Mouse (Mus musculus) spleen, adult 2 months (tissue): ENCODE data around the gene Ppp1r12a. TPM values are rescaled to one million over a fixed set of nuclear protein-coding genes. Genes with fewer than 3 reads are reported as not detected.

Source experiments
- DNase-seq, 2 experiments: peaks; one replicate each; pipeline versions ENCODE4 v3.0.0 to v3.0.0-alpha.2; 2012 to 2021; ENCODE audit warnings: low spot score in 2 of 2, low read depth in 1 of 2
- H3K27ac ChIP-seq: fragments of 200-500 bp; 2 replicates; pipeline ENCODE4 v1.5.1; 2012; ENCODE audit warnings: low read length, inconsistent platforms; ENCODE audit not compliant: insufficient read depth
- H3K27me3 ChIP-seq: fragments of 200-500 bp; 2 replicates; pipeline ENCODE4 v1.6.1; 2012; ENCODE audit warnings: mild to moderate bottlenecking, moderate library complexity, low read length, inconsistent platforms; ENCODE audit not compliant: control insufficient read depth, insufficient read depth
- H3K36me3 ChIP-seq: fragments of 200-500 bp; 2 replicates; pipeline ENCODE4 v1.6.1; 2012; ENCODE audit warnings: mild to moderate bottlenecking, low read length, inconsistent platforms; ENCODE audit not compliant: control insufficient read depth, insufficient read depth
- H3K4me1 ChIP-seq: fragments of 200-500 bp; 2 replicates; pipeline ENCODE4 v1.6.1; 2011; ENCODE audit warnings: inconsistent platforms; ENCODE audit not compliant: control insufficient read depth, insufficient read depth, insufficient read length
- H3K4me3 ChIP-seq: fragments of 200-500 bp; 2 replicates; pipeline ENCODE4 v1.5.1; 2011; ENCODE audit warnings: mild to moderate bottlenecking, inconsistent platforms; ENCODE audit not compliant: insufficient read depth, insufficient read length; ENCODE audit errors: extremely low read depth
- CTCF ChIP-seq: fragments of 200-500 bp; IDR thresholded peaks from 2 replicates; pipeline ENCODE4 v1.5.1; 2011; ENCODE audit warnings: mild to moderate bottlenecking, inconsistent platforms; ENCODE audit not compliant: insufficient read depth, insufficient read length, insufficient replicate concordance; ENCODE audit errors: extremely low read depth
- POLR2A ChIP-seq: fragments of 200-500 bp; IDR thresholded peaks from 2 replicates; pipeline ENCODE4 v1.6.1; 2011; ENCODE audit warnings: low read depth, low read length, inconsistent platforms
- WGBS: fragments of 180-500 bp; shearing (Covaris S2); methylation state at CpG from one replicate; pipeline ENCODE4 v1.1.7; 2018; 5-methylcytosine and 5-hydroxymethylcytosine counted together
- polyA plus RNA-seq: library from polyadenylated mRNA; depleted of rRNA; stranded (reverse); fragments of >200 nt; gene quantifications from 2 replicates; pipeline ENCODE4 v1.2.3, GENCODE M21; 2012

The Ppp1r12a gene
- polyA plus RNA-seq, 1 experiment = 13.6 TPM

- WGBS = 67% methylated on average over 6 of the region's 6 CpGs
- DNase-seq = no peak
- H3K27me3 ChIP-seq = no peaks in the 10 kb centered on the region
- TF ChIP-seq POLR2A (no peak), CTCF (no peak)
- peaks cover 13% of the 10 kb centered on the region for H3K4me1 ChIP-seq
- no peak overlapping the region for H3K4me3 ChIP-seq
- no peak overlapping the region for H3K27ac ChIP-seq
- no peaks in the 10 kb centered on the region for H3K36me3 ChIP-seq
These were observed 11.0 kb downstream of the Ppp1r12a start for GRCm38 (mm10) chr10:108172817-108173563.

GRCm38 (mm10) chr10:108174107-108174506 lies 12.1 kb downstream of the Ppp1r12a start:
- no peak for DNase-seq
- no peak for TF ChIP-seq CTCF
- no peak for TF ChIP-seq POLR2A
- Histone ChIP-seq H3K27me3 (no peaks in the 10 kb centered on the region), H3K36me3 (no peaks in the 10 kb centered on the region), H3K4me3 (no peak overlapping the region), H3K27ac (no peak overlapping the region), H3K4me1 (peaks cover 12% of the 10 kb centered on the region)
- WGBS = 74% methylated on average over 5 of the region's 5 CpGs

DNA sequence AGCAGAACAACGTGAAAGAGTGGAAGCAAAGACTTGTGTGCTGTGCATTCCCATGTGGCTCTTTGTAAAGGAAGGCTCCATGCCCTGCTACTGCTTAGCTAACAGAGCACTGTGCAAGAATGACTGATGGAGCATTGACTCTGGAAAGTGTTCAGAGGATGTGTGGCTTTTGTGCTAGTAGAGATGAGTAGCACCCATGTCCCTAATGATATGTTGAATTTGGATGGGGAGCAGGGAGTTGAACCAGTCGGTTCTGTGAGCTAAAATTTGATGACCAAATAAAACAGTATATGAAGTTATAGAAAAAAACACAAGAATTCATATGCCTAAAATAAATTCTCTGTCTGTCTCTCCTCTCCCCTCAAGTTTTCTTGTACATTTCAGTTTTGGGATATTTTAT lies 13.9 kb downstream of the Ppp1r12a start:
- H3K36me3 ChIP-seq = no peaks in the 10 kb centered on the region
- no peak overlapping the region for H3K27ac ChIP-seq
- no peak for DNase-seq
- no peak overlapping the region for H3K4me3 ChIP-seq
- WGBS = 80% methylated on average over 2 of the region's 2 CpGs
- H3K27me3 ChIP-seq = no peaks in the 10 kb centered on the region
- TF ChIP-seq POLR2A = no peak
- TF ChIP-seq CTCF = no peak
- H3K4me1 ChIP-seq = peaks cover 17% of the 10 kb centered on the region

DNA sequence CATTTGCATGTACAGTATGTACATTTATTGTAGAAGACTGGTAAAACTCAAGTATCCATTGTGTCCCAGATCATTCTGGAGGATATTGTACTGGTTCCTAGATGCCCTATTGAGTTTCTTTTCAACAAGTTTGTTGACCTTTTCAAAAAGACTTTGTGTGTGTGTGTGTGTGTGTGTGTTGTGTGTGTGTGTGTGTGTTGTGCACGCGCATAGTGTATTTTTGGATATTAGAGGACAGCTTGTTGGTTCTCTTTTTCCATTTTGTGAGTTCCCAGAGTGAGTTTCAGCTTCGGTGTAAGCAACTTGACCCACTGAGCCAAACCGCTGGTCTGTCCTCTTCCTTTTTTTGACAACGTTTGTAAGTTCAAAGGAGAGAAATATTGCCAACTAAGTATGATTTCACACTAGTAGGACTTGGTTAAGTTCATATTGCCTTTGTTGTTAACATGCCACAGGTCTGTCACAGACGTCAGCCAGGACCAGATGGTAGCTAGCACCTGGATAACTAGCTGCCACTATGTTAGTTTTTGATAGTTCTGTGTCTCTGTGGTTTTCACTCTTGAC lies 16.4 kb downstream of the Ppp1r12a start:
- H3K36me3 ChIP-seq = no peaks in the 10 kb centered on the region
- H3K4me1 ChIP-seq = peaks cover 12% of the 10 kb centered on the region; the same call in 1 of the 2 replicates
- no peak overlapping the region for H3K27ac ChIP-seq
- H3K4me3 ChIP-seq = no peak overlapping the region
- no peak for TF ChIP-seq POLR2A
- TF ChIP-seq CTCF = no peak
- WGBS = 19% methylated on average over 6 of the region's 6 CpGs
- no peak for DNase-seq
- no peaks in the 10 kb centered on the region for H3K27me3 ChIP-seq

- Histone ChIP-seq H3K4me1 (peaks cover 14% of the 10 kb centered on the region), H3K27ac (no peak overlapping the region)
- WGBS = 75% methylated on average over 3 of the region's 3 CpGs
These were observed 17.4 kb downstream of the Ppp1r12a start for GRCm38 (mm10) chr10:108179404-108179803.

GRCm38 (mm10) chr10:108180313-108180712 lies 18.3 kb downstream of the Ppp1r12a start:
- DNase-seq = no peak
- 89% methylated on average over 2 of the region's 2 CpGs for WGBS
- Histone ChIP-seq H3K27me3 (no peaks in the 10 kb centered on the region), H3K4me3 (no peak overlapping the region), H3K27ac (no peak overlapping the region), H3K4me1 (peaks cover 14% of the 10 kb centered on the region), H3K36me3 (no peaks in the 10 kb centered on the region)
- TF ChIP-seq POLR2A = no peak
- no peak for TF ChIP-seq CTCF

More at GRCm38 (mm10) chr10:108179404-108179803, 17.4 kb downstream of the Ppp1r12a start:
- no peak for DNase-seq
- no peaks in the 10 kb centered on the region for H3K27me3 ChIP-seq
- H3K36me3 ChIP-seq = no peaks in the 10 kb centered on the region
- TF ChIP-seq CTCF = no peak
- TF ChIP-seq POLR2A = no peak
- no peak overlapping the region for H3K4me3 ChIP-seq

GRCm38 (mm10) chr10:108181893-108182292 lies 19.9 kb downstream of the Ppp1r12a start:
- Histone ChIP-seq H3K27ac (no peak overlapping the region), H3K4me3 (no peak overlapping the region), H3K36me3 (no peaks in the 10 kb centered on the region), H3K27me3 (no peaks in the 10 kb centered on the region), H3K4me1 (peaks cover 14% of the 10 kb centered on the region)
- TF ChIP-seq POLR2A (no peak), CTCF (no peak)
- DNase-seq = no peak
- 89% methylated on average over 3 of the region's 3 CpGs for WGBS
